Mouse (Mus musculus) gastrocnemius, adult 18-20 months (tissue): ENCODE data around the gene Ptgr1. TPM values are rescaled to one million over a fixed set of nuclear protein-coding genes. Genes with fewer than 3 reads are reported as not detected.

Experiments
- DNase-seq: peaks from one replicate; pipeline ENCODE4 v3.0.0; 2021; ENCODE audit warnings: low spot score
- total RNA-seq, 2 experiments: library from RNA; stranded (reverse); gene quantifications; 2 replicates each; pipeline ENCODE4 v1.2.3; 2021

Ptgr1 gene
- total RNA-seq, 2 experiments from 2014 or later = 0.80 to 0.90 TPM

DNA sequence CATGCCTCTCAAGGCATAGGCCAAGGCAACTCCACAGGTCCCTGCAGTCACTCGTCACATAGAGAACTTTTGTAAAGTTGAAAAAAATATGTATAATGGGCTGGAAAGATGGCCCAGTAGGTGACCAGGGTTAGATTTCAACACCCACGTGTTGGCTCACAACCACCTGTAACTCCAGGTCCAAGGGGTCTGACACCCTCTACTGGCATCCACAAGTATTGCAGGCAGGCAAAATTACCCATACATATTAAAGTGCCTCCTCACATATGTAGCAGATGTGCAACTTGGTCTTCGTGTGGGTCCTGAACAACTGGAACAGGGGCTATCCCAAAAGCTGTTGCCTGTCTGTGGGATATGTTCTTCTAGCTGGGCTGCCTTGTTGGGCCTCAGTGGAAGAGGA lies 59.3 kb downstream of the Ptgr1 start:
- no peak for DNase-seq

GRCm38 (mm10) chr4:58926120-58926519 lies 60.8 kb downstream of the Ptgr1 start:
- no peak for DNase-seq

DNA sequence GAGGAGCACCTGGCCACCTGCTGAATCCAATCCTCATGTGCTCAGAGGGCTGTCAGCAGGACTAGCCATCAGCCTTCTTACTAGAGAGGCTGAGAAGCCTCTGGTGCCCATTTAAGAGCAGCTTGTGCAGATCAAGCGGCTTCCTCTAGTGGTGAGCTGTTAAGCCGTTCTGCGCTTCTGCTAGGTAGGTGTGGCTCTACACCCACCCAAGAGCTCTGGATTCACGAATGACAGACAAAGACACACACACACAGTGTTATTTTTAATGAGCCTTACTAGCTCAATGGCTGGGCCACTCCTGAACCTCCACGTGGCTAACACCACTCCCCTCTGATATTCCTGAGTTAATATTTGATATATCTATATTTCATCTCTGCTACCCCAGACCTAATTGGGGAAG lies 61.3 kb downstream of the Ptgr1 start:
- DNase-seq = no peak

DNA sequence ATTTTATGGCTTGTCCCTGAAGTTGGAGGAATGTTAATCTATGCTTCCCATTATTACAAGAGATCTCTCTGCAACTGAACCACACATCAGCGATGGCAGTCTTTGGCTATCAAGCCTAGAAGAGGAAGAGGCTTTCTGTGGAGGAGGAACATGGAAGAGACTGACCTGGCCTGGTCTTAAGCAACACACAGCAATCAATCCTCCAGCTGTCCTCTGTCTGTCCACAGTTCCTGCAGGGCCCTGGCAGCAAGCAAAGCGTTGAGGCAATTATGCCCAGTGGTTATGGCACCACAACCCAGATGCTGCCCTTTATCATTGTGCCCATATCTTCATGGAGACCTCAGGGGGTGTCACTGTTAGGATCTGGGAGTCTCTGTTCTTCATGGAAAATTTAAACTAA lies 63.0 kb downstream of the Ptgr1 start:
- no peak for DNase-seq

Other genes starting within 250 kb of the Ptgr1 start
- gene Olfr267, start 199.4 kb downstream of the Ptgr1 start, total RNA-seq = under 1 TPM in 1 of 2 experiments, not detected in 1; 0.21 TPM
- 100 to 1,000 TPM; 263 to 302 TPM for gene Ecpas, start 74.4 kb downstream of the Ptgr1 start, total RNA-seq
- gene Zkscan16, start 43.5 kb downstream of the Ptgr1 start, total RNA-seq = not detected
- 10 to 100 TPM in 1 of 2 experiments, 1 to 10 TPM in 1; 9.3 to 12.1 TPM for gene Dnajc25, start 7.9 kb upstream of the Ptgr1 start, total RNA-seq
- gene Gm20503, start 16.1 kb upstream of the Ptgr1 start, total RNA-seq = not detected
- gene Gng10, start 48.0 kb upstream of the Ptgr1 start, total RNA-seq = 1 to 10 TPM; 5.0 to 6.0 TPM
- gene AI481877, start 151.9 kb upstream of the Ptgr1 start, total RNA-seq = not detected
- gene Ugcg, start 202.1 kb upstream of the Ptgr1 start, total RNA-seq = 1 to 10 TPM; 5.5 to 6.2 TPM